Mouse (Mus musculus) spleen, postnatal 10 days (tissue): ENCODE results near the gene Plxdc1.
A peak's percentile ranks its signal among the peaks of the same experiment; 100 is the strongest.

ENCODE experiments used
- DNase-seq, 2 experiments: peaks; one replicate each; pipeline ENCODE4 v3.0.0; 2021 to 2022; ENCODE audit warnings: low spot score in 2 of 2

Plxdc1 gene

GRCm38 (mm10) chr11:97985727-97986677 lies at the start of gene Plxdc1:
Plxdc1 (minus strand) TSS chr11:97986444.
- peak; percentile 57 to 59 for DNase-seq

GRCm38 (mm10) chr11:98035977-98036377 lies 49.7 kb upstream of the Plxdc1 start:
- DNase-seq = no peak

- no peak for DNase-seq
Observed at GRCm38 (mm10) chr11:98034840-98035239, 48.6 kb upstream of the Plxdc1 start.

- no peak for DNase-seq
Observed at GRCm38 (mm10) chr11:98034061-98034460, 47.8 kb upstream of the Plxdc1 start.

- DNase-seq = peak; percentile 68 to 85
Observed at GRCm38 (mm10) chr11:98031443-98031770, 45.2 kb upstream of the Plxdc1 start.

GRCm38 (mm10) chr11:98030701-98031442 lies 44.6 kb upstream of the Plxdc1 start:
- DNase-seq = no peak

- DNase-seq = no peak
Observed at GRCm38 (mm10) chr11:98027785-98028184, 41.5 kb upstream of the Plxdc1 start.

- no peak for DNase-seq
Observed at GRCm38 (mm10) chr11:98027297-98027688, 41.0 kb upstream of the Plxdc1 start.

GRCm38 (mm10) chr11:98026570-98027296 lies 40.5 kb upstream of the Plxdc1 start, which contains the start of gene Rpl19:
Rpl19 (plus strand) TSS chr11:98026710.
- peak; percentile 91 to 92 for DNase-seq

GRCm38 (mm10) chr11:98026248-98026569 lies 40.0 kb upstream of the Plxdc1 start:
- DNase-seq = no peak

GRCm38 (mm10) chr11:98024516-98024915 lies 38.3 kb upstream of the Plxdc1 start:
- no peak for DNase-seq

- DNase-seq = peak; percentile 36 to 65
Observed at GRCm38 (mm10) chr11:98022555-98023371, 36.5 kb upstream of the Plxdc1 start, which contains the start of gene Cacnb1. Cacnb1 (minus strand) TSS chr11:98023034.

- no peak for DNase-seq
Observed at GRCm38 (mm10) chr11:98022253-98022554, 36.0 kb upstream of the Plxdc1 start.

GRCm38 (mm10) chr11:98021565-98022252 lies 35.5 kb upstream of the Plxdc1 start:
- DNase-seq = no peak

- DNase-seq = no peak
Observed at GRCm38 (mm10) chr11:98021118-98021517, 34.9 kb upstream of the Plxdc1 start.

GRCm38 (mm10) chr11:98020710-98021109 lies 34.5 kb upstream of the Plxdc1 start:
- DNase-seq = no peak

- DNase-seq = no peak
Observed at GRCm38 (mm10) chr11:98019883-98020610, 33.8 kb upstream of the Plxdc1 start.

- peak in 1 of 2 experiments; percentile 61 for DNase-seq
Observed at GRCm38 (mm10) chr11:98018858-98019641, 32.8 kb upstream of the Plxdc1 start.

GRCm38 (mm10) chr11:98018222-98018621 lies 32.0 kb upstream of the Plxdc1 start:
- no peak for DNase-seq
